Mouse (Mus musculus) brain, embryonic 14.5 days (tissue): ENCODE measurements at regions not wholly inside any gene's neighbourhood (a gene's known extent, or its start where the extent isn't known, plus 50 kb on each side); places are given as distances from the start of the nearest gene placed in this dataset.

ENCODE experiments used
- DNase-seq: peaks from one replicate; pipeline ENCODE4 v3.0.0-alpha.2; 2011; ENCODE audit warnings: low read depth
- CTCF ChIP-seq: fragments of 200-500 bp; IDR thresholded peaks from 2 replicates; pipeline ENCODE4 v1.5.1; 2012; ENCODE audit warnings: inconsistent platforms, mild to moderate bottlenecking, moderate library complexity, borderline replicate concordance; ENCODE audit not compliant: insufficient read depth, insufficient read length; ENCODE audit errors: extremely low read depth
- POLR2A ChIP-seq: fragments of 200-500 bp; IDR thresholded peaks from 2 replicates; pipeline ENCODE4 v1.6.1; 2012; ENCODE audit warnings: mild to moderate bottlenecking, inconsistent platforms, borderline replicate concordance; ENCODE audit not compliant: poor library complexity, insufficient read depth, insufficient read length, severe bottlenecking; ENCODE audit errors: extremely low read depth

DNA sequence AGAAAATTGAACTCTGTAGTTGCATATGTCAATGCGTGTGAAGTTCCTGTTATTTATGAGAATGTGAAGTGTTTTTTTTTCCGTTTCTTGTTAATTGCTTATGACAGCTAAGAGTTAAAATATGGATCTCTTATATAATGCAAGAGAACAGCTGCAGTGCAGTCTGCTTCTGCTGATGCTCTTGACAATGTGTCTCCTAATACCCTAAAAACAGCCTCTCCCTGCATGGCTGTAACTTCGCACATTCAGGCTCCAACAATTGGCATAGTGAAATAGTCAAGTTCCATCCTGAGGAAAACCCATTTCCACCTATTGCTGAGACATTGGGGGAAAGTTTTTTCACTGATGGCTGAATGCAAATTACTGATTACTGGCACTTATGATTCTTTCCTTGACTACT, 640.0 kb upstream of the Pcdh17 start:
- TF ChIP-seq POLR2A (no peak), CTCF (no peak)
- peak; percentile 1 for DNase-seq
